Mouse (Mus musculus) G1E (cell line): ENCODE results near the gene Baz2b. TPM values are rescaled to one million over a fixed set of nuclear protein-coding genes. Genes with fewer than 3 reads are reported as not detected.

Experiments used
- ATAC-seq: 2 replicates; pipeline ENCODE4 v1.8.0; 2016; ENCODE audit warnings: mild to moderate bottlenecking; ENCODE audit not compliant: insufficient number of reproducible peaks, poor library complexity, low FRiP score, severe bottlenecking; ENCODE audit errors: extremely low read depth
- DNase-seq: peaks from one replicate; pipeline ENCODE4 v3.0.0; 2012; ENCODE audit warnings: low spot score
- H3K27me3 ChIP-seq: 2 replicates; pipeline ENCODE4 v1.6.1; 2012; ENCODE audit warnings: mild to moderate bottlenecking, low read length, inconsistent platforms; ENCODE audit not compliant: insufficient read depth
- H3K36me3 ChIP-seq: replicated peaks from 2 replicates; pipeline ENCODE3; 2012; ENCODE audit warnings: mild to moderate bottlenecking, inconsistent platforms
- H3K4me1 ChIP-seq: 2 replicates; pipeline ENCODE4 v1.6.1; 2012; ENCODE audit warnings: low read depth, low read length, inconsistent platforms, mixed read lengths; ENCODE audit not compliant: insufficient read depth
- H3K4me3 ChIP-seq: 2 replicates; pipeline ENCODE4 v1.5.1; 2012; ENCODE audit warnings: low read depth, mild to moderate bottlenecking, inconsistent platforms, low read length, moderate library complexity, mixed read lengths
- H3K9me3 ChIP-seq: replicated peaks from 2 replicates; pipeline ENCODE4 v1.6.1; 2012; ENCODE audit warnings: inconsistent platforms
- CTCF ChIP-seq: IDR thresholded peaks from 2 replicates; pipeline ENCODE4 v1.5.1; 2012; ENCODE audit warnings: low read depth, low read length, inconsistent platforms, mixed read lengths
- GATA1 ChIP-seq: IDR thresholded peaks from 2 replicates; pipeline ENCODE4 v1.6.1; 2012; ENCODE audit warnings: borderline replicate concordance, low read length, inconsistent platforms, mixed read lengths
- GATA2 ChIP-seq: IDR thresholded peaks from 2 replicates; pipeline ENCODE4 v1.6.1; 2012; ENCODE audit warnings: low read depth, low read length, inconsistent platforms, borderline replicate concordance
- POLR2AphosphoS5 ChIP-seq: IDR thresholded peaks from 2 replicates; pipeline ENCODE4 v1.6.1; 2012; ENCODE audit warnings: low read depth, low read length, inconsistent platforms; ENCODE audit not compliant: insufficient replicate concordance
- TAL1 ChIP-seq: conservative IDR thresholded peaks from 2 replicates; pipeline ENCODE4 v1.6.1; 2012; ENCODE audit warnings: low read depth, low read length, inconsistent platforms, mixed read lengths
- polyA plus RNA-seq: library from polyadenylated mRNA; stranded (reverse); fragments of >175 nt; gene quantifications from 2 replicates; pipeline ENCODE4 v1.2.3, GENCODE M21; 2012
- total RNA-seq, 2 experiments: library from RNA; stranded (forward) in 1 of 2; stranded (reverse) in 1 of 2; fragments of 200-1000 nt in 1 of 2; fragments of >200 nt in 1 of 2; fragmentation: Nextera tagmentation in 1 of 2; gene quantifications; 2 replicates each; pipeline ENCODE4 v1.2.3; 2014 to 2017

The Baz2b gene
- total and polyA plus RNA-seq, 3 experiments = 13.2 to 104 (median 66.5) TPM

DNA sequence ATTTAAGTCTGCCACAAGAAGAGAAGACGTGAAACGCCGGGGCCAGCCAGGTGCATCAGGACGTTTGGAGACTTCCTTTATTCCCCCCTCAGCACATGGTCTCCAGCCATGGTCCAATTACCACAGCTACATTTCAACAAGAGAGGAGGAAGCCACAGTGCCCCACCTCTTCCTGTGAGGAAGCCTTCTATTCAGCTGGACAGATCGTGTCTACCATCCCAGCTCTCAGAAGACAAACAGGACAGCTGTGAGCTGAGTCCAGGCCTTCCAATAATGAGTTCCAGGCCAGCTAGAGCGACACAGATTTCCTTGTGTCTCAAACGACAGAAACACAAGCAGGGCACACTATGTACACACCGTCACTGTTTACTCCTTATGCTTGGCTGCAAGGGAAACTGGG, 137.8 kb downstream of the Baz2b start:
- TF ChIP-seq GATA1 (no peak), TAL1 (no peak), CTCF (no peak), GATA2 (no peak), POLR2AphosphoS5 (no peak)
- peaks cover 19% of the 10 kb centered on the region for H3K4me1 ChIP-seq
- no peaks in the 10 kb centered on the region for H3K9me3 ChIP-seq
- ATAC-seq (no peak), DNase-seq (no peak)
- H3K36me3 ChIP-seq = peaks cover 7% of the 10 kb centered on the region
- H3K4me3 ChIP-seq = no peak overlapping the region
- H3K27me3 ChIP-seq = no peaks in the 10 kb centered on the region

DNA sequence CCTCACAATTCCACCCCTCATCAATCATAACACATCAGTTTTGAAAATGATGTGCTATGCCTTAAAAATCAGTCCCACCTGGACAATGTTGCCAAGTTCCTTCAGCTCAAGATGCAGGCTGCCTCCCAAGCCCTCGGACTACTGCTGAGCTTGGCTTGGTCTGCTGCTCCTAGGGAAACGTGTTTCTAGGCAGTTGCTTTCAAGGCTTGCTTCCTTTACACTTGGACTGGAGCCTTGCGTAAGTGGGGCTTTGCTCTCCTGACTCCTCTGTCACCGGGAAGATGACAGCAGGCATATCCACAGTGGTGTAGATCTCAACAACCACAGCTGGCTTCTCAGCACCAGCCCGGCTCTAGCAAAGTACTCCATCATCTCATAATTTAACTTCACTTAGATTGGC, 138.7 kb downstream of the Baz2b start:
- no peak for DNase-seq
- Histone ChIP-seq H3K9me3 (no peaks in the 10 kb centered on the region), H3K27me3 (no peaks in the 10 kb centered on the region), H3K4me1 (peaks cover 12% of the 10 kb centered on the region), H3K4me3 (no peak overlapping the region), H3K36me3 (peaks cover 7% of the 10 kb centered on the region)
- no peak for ATAC-seq
- TF ChIP-seq TAL1 = no peak
- no peak for TF ChIP-seq CTCF
- no peak for TF ChIP-seq GATA1
- no peak for TF ChIP-seq GATA2
- TF ChIP-seq POLR2AphosphoS5 = no peak

DNA sequence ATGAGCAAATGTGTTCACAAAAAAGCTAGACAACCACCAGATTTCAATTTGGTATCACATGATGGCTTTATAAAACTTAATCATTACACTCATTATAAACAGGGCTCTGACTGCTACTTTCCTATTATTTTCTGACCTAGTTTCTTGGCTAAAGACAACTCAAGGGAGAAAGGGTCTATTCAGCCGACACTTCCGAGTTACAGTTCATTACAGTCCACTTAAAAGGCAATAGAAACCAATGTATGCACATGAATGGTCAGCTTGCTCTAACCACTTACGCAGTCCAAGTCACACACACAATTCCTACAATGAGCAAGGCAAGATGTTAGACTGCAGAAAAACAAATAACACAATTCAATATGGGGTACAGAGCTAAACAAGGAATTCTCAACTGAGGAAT, 141.2 kb downstream of the Baz2b start:
- peaks cover 16% of the 10 kb centered on the region for H3K36me3 ChIP-seq
- ATAC-seq (no peak), DNase-seq (no peak)
- TF ChIP-seq POLR2AphosphoS5 = no peak
- TF ChIP-seq CTCF = no peak
- no peak for TF ChIP-seq GATA1
- no peak for TF ChIP-seq TAL1
- no peak for TF ChIP-seq GATA2
- H3K27me3 ChIP-seq = no peaks in the 10 kb centered on the region
- H3K4me1 ChIP-seq = peaks cover 5% of the 10 kb centered on the region
- H3K9me3 ChIP-seq = no peaks in the 10 kb centered on the region
- H3K4me3 ChIP-seq = no peak overlapping the region

DNA sequence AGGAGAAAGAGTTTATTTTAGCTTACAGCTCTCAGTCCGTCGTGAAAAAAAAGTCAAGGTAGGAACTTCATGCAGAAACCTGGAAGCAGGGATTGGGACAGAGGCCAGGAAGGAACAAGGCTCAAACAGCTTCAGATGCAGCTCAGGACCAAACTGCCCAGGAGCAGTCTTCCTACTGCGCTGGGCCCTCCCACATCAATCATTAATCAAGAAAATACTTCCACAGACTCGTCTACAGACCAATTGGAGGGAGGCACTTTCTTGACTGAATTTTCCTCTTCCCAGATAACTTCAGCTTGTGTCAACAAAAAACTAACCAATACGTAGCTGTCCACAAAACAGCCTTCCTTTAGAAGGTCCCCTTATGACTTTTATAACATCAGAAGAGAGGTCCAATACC, 144.2 kb downstream of the Baz2b start:
- Histone ChIP-seq H3K9me3 (peaks cover 2% of the 10 kb centered on the region; the same call in 1 of the 2 replicates), H3K4me1 (peaks cover under 1% of the 10 kb centered on the region; the same call in 1 of the 2 replicates), H3K27me3 (no peaks in the 10 kb centered on the region), H3K36me3 (peaks cover 14% of the 10 kb centered on the region), H3K4me3 (no peak overlapping the region)
- TF ChIP-seq CTCF (no peak), POLR2AphosphoS5 (no peak), GATA2 (no peak), GATA1 (no peak), TAL1 (no peak)
- ATAC-seq (no peak), DNase-seq (no peak)

DNA sequence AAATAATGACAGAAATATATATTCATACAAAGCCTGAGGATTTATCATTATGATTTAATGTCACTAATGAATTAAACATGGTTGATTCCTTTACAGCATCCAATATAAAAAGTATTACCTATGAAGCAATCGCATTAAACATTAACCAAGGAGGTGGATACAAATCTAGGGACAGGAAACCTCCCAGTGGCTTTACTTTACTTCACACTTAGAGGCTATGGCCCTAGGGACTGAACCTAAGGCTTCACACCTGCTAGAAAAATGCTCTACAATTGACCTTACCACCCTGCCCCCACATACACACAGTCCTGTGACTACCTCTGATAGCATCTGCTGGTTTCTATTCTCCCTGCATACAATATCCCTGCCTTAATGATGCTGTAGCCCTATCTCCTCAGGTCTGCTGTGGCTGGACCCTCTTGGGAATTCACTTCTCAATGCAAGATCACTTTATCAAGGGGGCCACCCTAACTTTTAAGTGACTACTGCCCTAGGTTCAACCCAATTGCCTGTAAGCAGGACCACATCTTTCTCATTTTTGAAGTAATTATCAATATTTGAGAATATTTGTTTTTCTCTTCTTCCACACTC, 149.4 kb downstream of the Baz2b start:
- H3K36me3 ChIP-seq = peaks cover 19% of the 10 kb centered on the region
- DNase-seq (no peak), ATAC-seq (no peak)
- TF ChIP-seq GATA1 = no peak
- no peak for TF ChIP-seq TAL1
- no peak for TF ChIP-seq GATA2
- TF ChIP-seq POLR2AphosphoS5 = no peak
- no peak for TF ChIP-seq CTCF
- H3K4me3 ChIP-seq = no peak overlapping the region
- H3K27me3 ChIP-seq = no peaks in the 10 kb centered on the region
- H3K9me3 ChIP-seq = peaks cover 2% of the 10 kb centered on the region; the same call in 1 of the 2 replicates
- H3K4me1 ChIP-seq = peaks cover 10% of the 10 kb centered on the region

DNA sequence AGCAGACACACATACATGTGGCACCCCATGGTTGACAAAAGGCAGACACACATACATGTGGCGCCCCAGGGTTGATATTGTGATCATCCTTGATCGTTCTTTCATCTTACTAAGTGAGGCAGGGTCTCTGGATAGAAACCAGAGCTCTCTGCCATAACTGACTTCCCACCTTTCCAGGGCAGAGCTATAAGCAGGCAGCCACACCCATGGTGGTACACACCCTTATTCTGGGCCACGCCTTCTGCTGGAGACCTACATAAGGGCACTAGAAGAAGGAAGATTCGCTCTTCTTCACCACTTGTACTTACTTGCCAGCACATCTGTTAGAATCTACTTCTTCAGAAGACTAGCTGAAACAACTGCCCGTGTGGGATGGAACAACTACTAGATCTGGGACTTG, 150.3 kb downstream of the Baz2b start:
- no peak for TF ChIP-seq GATA2
- TF ChIP-seq CTCF = no peak
- TF ChIP-seq GATA1 = no peak
- no peak for TF ChIP-seq TAL1
- no peak for TF ChIP-seq POLR2AphosphoS5
- ATAC-seq = no peak

DNA sequence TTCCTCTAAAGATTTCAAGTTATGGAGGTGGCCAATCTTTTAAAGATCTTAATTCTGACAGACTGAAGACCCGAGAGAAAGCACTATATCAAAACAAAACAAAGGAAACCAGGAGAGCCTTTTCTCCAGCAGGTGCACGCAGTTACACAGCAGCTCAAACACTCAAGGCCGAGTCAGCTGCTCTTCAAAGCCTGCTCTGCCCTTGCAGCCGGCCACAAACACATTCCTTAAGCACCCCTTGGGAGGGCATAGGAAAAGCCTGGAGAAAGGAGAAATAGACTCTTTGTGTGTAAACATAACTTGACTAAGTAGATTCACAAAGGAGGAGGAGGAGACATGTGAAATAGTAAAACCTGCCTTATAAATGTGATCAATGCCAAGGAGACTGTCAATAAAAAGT, 153.6 kb downstream of the Baz2b start:
- DNase-seq = no peak
- Histone ChIP-seq H3K4me3 (no peak overlapping the region), H3K27me3 (no peaks in the 10 kb centered on the region), H3K4me1 (peaks cover 30% of the 10 kb centered on the region), H3K36me3 (peaks cover 8% of the 10 kb centered on the region), H3K9me3 (no peaks in the 10 kb centered on the region)
- ATAC-seq = no peak
- TF ChIP-seq TAL1 (no peak), GATA1 (no peak), CTCF (no peak), POLR2AphosphoS5 (no peak)

More for the DNA sequence above, 150.3 kb downstream of the Baz2b start:
- Histone ChIP-seq H3K4me1 (peaks cover 10% of the 10 kb centered on the region), H3K9me3 (peaks cover 2% of the 10 kb centered on the region; the same call in 1 of the 2 replicates), H3K4me3 (no peak overlapping the region), H3K27me3 (no peaks in the 10 kb centered on the region), H3K36me3 (peaks cover 9% of the 10 kb centered on the region)
- no peak for DNase-seq
